Mouse (Mus musculus): ENCODE data around the gene BC004004. TPM values are rescaled to one million over a fixed set of nuclear protein-coding genes. Genes with fewer than 3 reads are reported as not detected.

Gene BC004004
- polyA plus RNA-seq, 1 experiment from 2014 or later = 79.2 TPM

DNA sequence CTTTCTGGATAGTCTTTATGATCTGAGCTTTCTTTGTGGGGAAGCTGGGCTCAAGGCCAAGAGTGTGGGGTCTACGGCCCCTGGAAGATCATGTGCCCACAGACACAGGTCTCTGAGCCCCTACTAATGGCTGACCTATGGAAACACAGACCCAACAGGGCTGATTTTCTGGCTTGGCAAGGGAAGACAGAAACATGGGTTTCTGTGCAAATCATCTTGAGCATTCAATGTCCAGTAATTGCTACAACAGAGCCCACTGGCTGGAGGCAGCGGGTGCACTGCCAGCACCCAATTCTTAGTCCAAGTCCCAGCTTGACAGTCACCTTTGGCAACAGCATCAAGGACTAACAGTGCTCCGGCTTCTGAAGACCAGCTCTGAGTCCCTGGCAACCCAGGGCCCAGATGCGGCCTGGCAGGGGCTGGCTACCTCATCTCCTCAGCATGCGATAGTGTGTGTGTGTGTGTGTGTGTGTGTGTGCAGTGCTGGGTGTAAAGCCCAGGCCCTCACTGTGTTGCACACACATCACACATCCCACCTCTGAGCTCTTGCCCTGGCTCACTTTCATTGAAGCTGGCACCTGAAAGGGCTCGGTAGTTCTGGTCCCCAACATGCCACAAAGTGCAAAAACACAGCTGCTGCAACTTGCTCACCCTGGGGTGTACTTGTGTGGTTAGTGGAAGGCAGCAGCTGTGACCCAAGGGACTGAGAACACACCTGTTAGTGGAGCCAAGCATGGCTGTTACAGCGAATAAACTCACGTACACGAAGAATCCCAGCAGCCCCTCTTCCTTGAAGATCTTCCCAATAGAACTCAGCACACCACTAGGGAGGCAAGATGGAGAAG, 69.6 kb downstream of the BC004004 start:
- Histone ChIP-seq H3K27ac (no peak overlapping the region), H3K4me3 (no peak overlapping the region), H3K9me3 (no peaks in the 10 kb centered on the region), H3K27me3 (ENCODE audit: insufficient read depth, poor library complexity, severe bottlenecking) (no peaks in the 10 kb centered on the region), H3K36me3 (peaks cover 82% of the 10 kb centered on the region), H3K4me1 (peaks cover 26% of the 10 kb centered on the region)
- 88% methylated on average over 9 of the region's 9 CpGs for WGBS
- no peak for DNase-seq (ENCODE audit: low spot score)

- WGBS = 79% methylated on average over 11 of the region's 11 CpGs
- Histone ChIP-seq H3K27me3 (ENCODE audit: insufficient read depth, poor library complexity, severe bottlenecking) (no peaks in the 10 kb centered on the region), H3K36me3 (peaks cover 82% of the 10 kb centered on the region), H3K27ac (peak overlapping the region; percentile 65; the same call in 1 of the 2 replicates), H3K9me3 (no peaks in the 10 kb centered on the region), H3K4me3 (no peak overlapping the region), H3K4me1 (peaks cover 29% of the 10 kb centered on the region)
- DNase-seq (ENCODE audit: low spot score) = no peak
These were observed 70.7 kb downstream of the BC004004 start for GRCm38 (mm10) chr17:29339170-29339768.

GRCm38 (mm10) chr17:29340406-29341261, 72.0 kb downstream of the BC004004 start:
- no peaks in the 10 kb centered on the region for H3K9me3 ChIP-seq
- 79% methylated on average over 18 of the region's 18 CpGs for WGBS
- H3K27me3 ChIP-seq (ENCODE audit: insufficient read depth, poor library complexity, severe bottlenecking) = no peaks in the 10 kb centered on the region
- H3K27ac ChIP-seq = peak overlapping the region; percentile 90
- H3K4me3 ChIP-seq = no peak overlapping the region
- H3K4me1 ChIP-seq = peaks cover 37% of the 10 kb centered on the region
- peaks cover 77% of the 10 kb centered on the region for H3K36me3 ChIP-seq
- no peak for DNase-seq (ENCODE audit: low spot score)

DNA sequence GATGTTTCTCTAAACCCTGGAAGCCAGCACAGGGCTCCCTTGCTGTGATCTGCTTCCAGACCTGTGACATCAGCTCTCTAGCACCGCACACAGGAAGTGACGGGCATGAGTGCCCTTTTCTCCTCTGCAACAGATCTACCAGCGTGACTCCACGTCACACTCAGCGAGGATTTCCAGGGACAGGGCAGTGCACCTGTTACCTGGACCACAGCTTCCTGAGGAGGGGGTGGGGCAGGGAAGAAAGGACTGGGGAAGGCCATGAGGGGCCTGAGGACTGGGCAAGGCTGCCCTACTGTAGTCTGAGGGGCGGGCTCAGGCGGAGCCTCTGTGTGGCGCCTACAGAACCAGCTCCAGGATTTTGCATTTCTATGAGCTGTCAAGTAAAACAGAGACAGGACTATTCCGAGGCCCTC, 73.0 kb downstream of the BC004004 start:
- Histone ChIP-seq H3K4me3 (peak overlapping the region; percentile 40), H3K36me3 (peaks cover 67% of the 10 kb centered on the region), H3K9me3 (no peaks in the 10 kb centered on the region), H3K27me3 (ENCODE audit: insufficient read depth, poor library complexity, severe bottlenecking) (no peaks in the 10 kb centered on the region), H3K4me1 (peaks cover 46% of the 10 kb centered on the region), H3K27ac (peak overlapping the region; percentile 90)
- DNase-seq (ENCODE audit: low spot score) = no peak
- 16% methylated on average over 9 of the region's 9 CpGs for WGBS

DNA sequence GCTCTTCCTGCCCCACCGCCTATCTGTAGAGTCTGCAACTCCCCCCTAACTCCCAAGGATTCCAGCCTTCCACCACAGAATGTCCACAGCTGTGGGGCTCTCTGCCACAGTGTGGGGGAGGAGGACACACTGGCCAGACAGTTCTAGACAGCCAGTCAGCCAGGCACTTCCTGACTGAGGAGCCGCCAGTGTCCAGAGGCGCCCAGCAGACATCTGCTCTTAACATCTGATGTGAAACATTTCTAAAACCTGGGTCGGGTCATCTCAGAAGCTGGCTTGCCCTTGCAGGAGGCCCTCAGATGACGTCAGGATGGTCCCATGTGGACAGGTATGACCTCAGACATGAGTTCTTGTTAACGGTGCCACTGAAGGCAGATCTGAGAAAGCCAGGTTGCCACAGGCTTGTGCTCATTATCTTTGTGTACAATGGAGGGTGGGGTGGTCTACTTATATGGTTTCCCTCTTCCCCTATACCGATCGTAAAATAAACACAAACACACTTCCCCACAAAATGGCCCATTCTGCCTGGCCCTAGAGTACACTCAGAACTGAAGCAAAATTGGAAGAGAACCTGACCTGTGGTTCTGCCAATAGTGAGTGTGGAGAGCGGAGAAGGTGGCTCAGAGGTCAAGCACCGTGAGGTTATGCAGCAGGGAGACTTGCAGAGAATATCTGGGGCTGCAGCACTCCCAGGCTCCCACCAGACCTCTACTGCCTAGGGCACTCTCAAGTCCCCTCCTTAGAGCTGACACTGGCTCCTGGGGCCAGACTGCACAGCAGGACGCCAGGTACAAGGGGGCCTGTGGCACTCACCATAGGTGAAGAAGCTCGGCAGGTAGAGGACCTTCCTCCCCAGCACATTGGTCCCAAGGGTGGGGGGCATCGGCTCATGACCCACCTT, 73.7 kb downstream of the BC004004 start:
- Histone ChIP-seq H3K27me3 (ENCODE audit: insufficient read depth, poor library complexity, severe bottlenecking) (no peaks in the 10 kb centered on the region), H3K27ac (peak overlapping the region; percentile 90), H3K4me1 (peaks cover 49% of the 10 kb centered on the region), H3K9me3 (no peaks in the 10 kb centered on the region), H3K4me3 (peak overlapping the region; percentile 40), H3K36me3 (peaks cover 60% of the 10 kb centered on the region)
- 22% methylated on average over 13 of the region's 13 CpGs for WGBS
- DNase-seq (ENCODE audit: low spot score) = peak; percentile 88

- DNase-seq (ENCODE audit: low spot score) = no peak
- no peaks in the 10 kb centered on the region for H3K27me3 ChIP-seq (ENCODE audit: insufficient read depth, poor library complexity, severe bottlenecking)
- no peaks in the 10 kb centered on the region for H3K9me3 ChIP-seq
- H3K4me3 ChIP-seq = no peak overlapping the region
- H3K27ac ChIP-seq = no peak overlapping the region
- 88% methylated on average over 5 of the region's 5 CpGs for WGBS
- H3K36me3 ChIP-seq = peaks cover 51% of the 10 kb centered on the region
- H3K4me1 ChIP-seq = peaks cover 51% of the 10 kb centered on the region
These were observed 74.7 kb downstream of the BC004004 start for GRCm38 (mm10) chr17:29343241-29343640.

DNA sequence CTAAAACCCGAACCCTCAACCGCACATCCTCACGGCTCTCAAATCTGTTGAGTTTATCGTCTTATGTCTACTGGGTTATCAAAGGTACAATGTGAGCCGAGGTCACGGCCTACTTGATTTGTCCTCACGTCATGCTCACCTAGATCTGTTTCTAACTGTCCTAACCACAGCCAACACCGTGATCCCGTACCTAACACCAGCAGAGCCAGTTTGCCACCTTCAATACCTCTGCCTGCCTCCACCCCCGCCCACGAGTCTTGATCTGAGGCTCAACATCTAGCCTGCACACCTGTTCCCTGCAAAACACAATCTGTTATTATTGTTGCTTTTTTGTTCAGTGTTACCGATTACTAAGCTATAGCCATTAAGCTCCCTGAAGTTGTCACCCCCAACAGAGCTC, 76.7 kb downstream of the BC004004 start:
- peaks cover 51% of the 10 kb centered on the region for H3K4me1 ChIP-seq
- peaks cover 30% of the 10 kb centered on the region for H3K36me3 ChIP-seq
- DNase-seq (ENCODE audit: low spot score) = no peak
- H3K27ac ChIP-seq = 0 out of 2 replicates have a peak overlapping the region, but pooled peaks have one; percentile 4
- 84% methylated on average over 12 of the region's 12 CpGs for WGBS
- H3K27me3 ChIP-seq (ENCODE audit: insufficient read depth, poor library complexity, severe bottlenecking) = no peaks in the 10 kb centered on the region
- no peaks in the 10 kb centered on the region for H3K9me3 ChIP-seq
- no peak overlapping the region for H3K4me3 ChIP-seq

DNA sequence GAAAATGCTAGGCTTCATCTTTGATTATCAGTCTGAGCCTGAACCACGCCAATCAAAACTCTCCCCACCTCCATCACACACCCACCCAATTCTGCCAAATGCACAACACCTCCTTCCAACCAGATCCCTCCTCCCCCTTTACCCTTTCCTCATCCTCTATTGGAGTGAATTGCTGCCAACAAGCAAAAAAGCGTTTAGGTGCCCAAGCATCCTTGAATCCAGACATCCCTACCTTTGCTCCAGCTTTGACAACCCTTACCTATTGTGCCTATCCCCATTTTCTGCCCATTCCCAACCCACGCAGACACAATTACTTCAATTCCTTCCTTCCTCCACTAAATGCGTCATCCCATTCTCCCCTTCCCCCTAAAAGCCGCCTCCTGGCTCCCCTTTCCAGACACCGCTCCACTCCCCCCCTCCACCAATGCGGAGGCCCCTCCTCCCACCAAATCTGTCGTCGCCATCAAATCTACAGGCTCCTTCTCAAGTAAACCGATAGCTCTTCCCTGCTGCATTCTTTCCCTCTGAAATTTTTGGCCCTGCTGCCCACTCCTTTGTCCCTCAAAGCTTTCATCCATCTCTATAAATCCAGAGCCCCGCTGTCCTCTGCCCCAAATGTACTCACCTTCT, 78.0 kb downstream of the BC004004 start:
- DNase-seq (ENCODE audit: low spot score) = no peak
- peaks cover 43% of the 10 kb centered on the region for H3K4me1 ChIP-seq
- 4% methylated on average over 11 of the region's 11 CpGs for WGBS

GRCm38 (mm10) chr17:29347126-29347644, 78.6 kb downstream of the BC004004 start:
- H3K4me1 ChIP-seq = peaks cover 37% of the 10 kb centered on the region
- H3K27ac ChIP-seq = peak overlapping the region; percentile 97
- peak overlapping the region; percentile 99 for H3K4me3 ChIP-seq
- no peaks in the 10 kb centered on the region for H3K27me3 ChIP-seq (ENCODE audit: insufficient read depth, poor library complexity, severe bottlenecking)
- no peaks in the 10 kb centered on the region for H3K9me3 ChIP-seq
- DNase-seq (ENCODE audit: low spot score) = no peak
- H3K36me3 ChIP-seq = peaks cover 24% of the 10 kb centered on the region
- WGBS = under 1% methylated on average over 45 of the region's 45 CpGs

More for the DNA sequence above, 78.0 kb downstream of the BC004004 start:
- peak overlapping the region; percentile 97 for H3K27ac ChIP-seq
- peak overlapping the region; percentile 99 for H3K4me3 ChIP-seq
- H3K36me3 ChIP-seq = peaks cover 24% of the 10 kb centered on the region
- H3K27me3 ChIP-seq (ENCODE audit: insufficient read depth, poor library complexity, severe bottlenecking) = no peaks in the 10 kb centered on the region
- no peaks in the 10 kb centered on the region for H3K9me3 ChIP-seq

DNA sequence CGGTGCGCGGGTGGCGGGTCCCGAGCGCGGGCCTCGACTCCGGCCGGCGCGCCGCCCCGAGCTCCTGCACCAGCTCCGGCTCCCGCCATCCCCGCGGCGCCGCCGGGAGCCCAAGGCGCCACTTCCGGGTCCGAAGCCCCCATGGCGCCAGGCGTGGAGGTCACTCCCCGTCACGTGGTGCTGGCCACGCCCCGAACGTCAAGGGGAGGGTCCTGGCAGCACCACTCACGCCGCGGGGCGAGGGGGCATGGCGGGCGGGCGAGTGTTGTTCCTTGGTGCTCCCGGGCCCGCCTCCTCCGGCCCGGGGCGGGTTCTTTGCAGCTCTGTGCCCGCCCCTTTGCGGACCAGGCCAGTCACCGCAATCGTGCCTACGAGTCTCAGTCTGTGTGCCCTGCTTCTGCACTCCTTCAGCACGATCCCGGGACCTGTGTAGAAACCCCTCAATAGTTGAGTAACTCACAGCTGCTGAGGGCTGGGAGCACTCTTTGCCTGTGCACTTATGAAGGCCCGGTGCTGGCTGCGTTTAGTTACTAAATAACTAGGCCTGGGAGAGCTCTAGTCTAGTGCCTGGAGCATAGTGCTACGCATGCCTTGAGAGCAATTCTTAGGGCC, 79.2 kb downstream of the BC004004 start, which contains the start of gene Mtch1:
Mtch1 (minus strand) TSS at position 290 of the 612 bp plus-strand sequence.
- WGBS = under 1% methylated on average over 53 of the region's 53 CpGs
- peak within 1 kb of the TSS; percentile 97 for H3K27ac ChIP-seq
- peaks cover 20% of the 10 kb centered on the region for H3K36me3 ChIP-seq
- peak within 1 kb of the TSS; percentile 99 for H3K4me3 ChIP-seq
- no peaks in the 10 kb centered on the region for H3K9me3 ChIP-seq
- H3K4me1 ChIP-seq = peaks cover 31% of the 10 kb centered on the region
- no peaks in the 10 kb centered on the region for H3K27me3 ChIP-seq (ENCODE audit: insufficient read depth, poor library complexity, severe bottlenecking)
- peak; percentile 99 for DNase-seq (ENCODE audit: low spot score)

DNA sequence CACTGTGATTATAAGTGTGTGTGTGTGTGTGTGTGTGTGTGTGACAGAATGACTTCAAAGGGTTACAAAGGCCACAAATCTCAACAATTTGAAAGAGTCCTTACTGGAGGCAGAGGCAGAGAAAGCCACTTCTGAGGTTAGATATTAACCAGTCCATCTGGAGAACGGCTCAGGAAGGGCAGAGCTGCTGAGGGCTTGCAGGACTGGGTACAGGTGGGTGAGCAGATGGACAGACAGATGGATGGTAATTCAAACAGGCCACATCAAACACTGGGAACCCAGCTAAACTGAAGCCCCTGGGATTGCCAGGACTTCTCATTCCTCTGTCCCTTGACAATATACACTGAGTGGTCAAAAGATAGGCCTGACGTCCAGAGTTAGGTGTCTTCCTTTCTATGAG, 80.4 kb downstream of the BC004004 start:
- WGBS = 76% methylated on average over 2 of the region's 2 CpGs
- H3K4me3 ChIP-seq = no peak overlapping the region
- no peaks in the 10 kb centered on the region for H3K27me3 ChIP-seq (ENCODE audit: insufficient read depth, poor library complexity, severe bottlenecking)
- H3K36me3 ChIP-seq = peaks cover 8% of the 10 kb centered on the region
- no peaks in the 10 kb centered on the region for H3K9me3 ChIP-seq
- H3K27ac ChIP-seq = no peak overlapping the region
- no peak for DNase-seq (ENCODE audit: low spot score)
- peaks cover 25% of the 10 kb centered on the region for H3K4me1 ChIP-seq
